Mouse (Mus musculus): ENCODE data around the gene Mypop. TPM values are rescaled to one million over a fixed set of nuclear protein-coding genes. Genes with fewer than 3 reads are reported as not detected.

Mypop gene
- total RNA-seq, 2 experiments from 2014 or later, result 44.0 to 46.4 TPM

GRCm38 (mm10) chr7:18998835-18999234, 7.8 kb downstream of the Mypop start:
- no peak overlapping the region for H3K4me3 ChIP-seq
- TF ChIP-seq CTCF (conservative IDR thresholded peaks at IDR 0.05), result peak; percentile 59
- DNase-seq (ENCODE audit: low spot score in 2 of 2), result no peak
- no peak overlapping the region for H3K27ac ChIP-seq

- no peak overlapping the region; the same call in 1 of the 2 replicates for H3K4me3 ChIP-seq
- no peak for DNase-seq (ENCODE audit: low spot score in 2 of 2)
- no peak for TF ChIP-seq CTCF (conservative IDR thresholded peaks at IDR 0.05)
- H3K27ac ChIP-seq, result no peak overlapping the region; the same call in 1 of the 2 replicates
Observed at GRCm38 (mm10) chr7:19000421-19000820, 9.4 kb downstream of the Mypop start.

GRCm38 (mm10) chr7:19001066-19001806, 10.2 kb downstream of the Mypop start:
- peak overlapping the region; percentile 6; the same call in 1 of the 2 replicates for H3K4me3 ChIP-seq
- TF ChIP-seq CTCF (conservative IDR thresholded peaks at IDR 0.05), result no peak
- peak overlapping the region; percentile 95 for H3K27ac ChIP-seq
- no peak for DNase-seq (ENCODE audit: low spot score in 2 of 2)

- no peak overlapping the region for H3K4me3 ChIP-seq
- no peak for TF ChIP-seq CTCF (conservative IDR thresholded peaks at IDR 0.05)
- H3K27ac ChIP-seq, result peak overlapping the region; percentile 95
- no peak for DNase-seq (ENCODE audit: low spot score in 2 of 2)
Observed at GRCm38 (mm10) chr7:19001807-19002085, 10.7 kb downstream of the Mypop start.

GRCm38 (mm10) chr7:19002115-19002514, 11.1 kb downstream of the Mypop start:
- TF ChIP-seq CTCF (conservative IDR thresholded peaks at IDR 0.05), result no peak
- Histone ChIP-seq H3K4me3 (peak overlapping the region; percentile 55; the same call in 1 of the 2 replicates), H3K27ac (peak overlapping the region; percentile 95)
- DNase-seq (ENCODE audit: low spot score in 2 of 2), result no peak

GRCm38 (mm10) chr7:19002848-19003498, 11.9 kb downstream of the Mypop start:
- peak overlapping the region; percentile 95 for H3K27ac ChIP-seq
- no peak for TF ChIP-seq CTCF (conservative IDR thresholded peaks at IDR 0.05)
- DNase-seq (ENCODE audit: low spot score in 2 of 2), result peak; percentile 76 to 87
- H3K4me3 ChIP-seq, result peak overlapping the region; percentile 55

- TF ChIP-seq CTCF (conservative IDR thresholded peaks at IDR 0.05), result no peak
Observed at GRCm38 (mm10) chr7:19003902-19004630, 13.0 kb downstream of the Mypop start, which contains the start of gene Irf2bp1. TSS of gene Irf2bp1 (plus strand) at chr7:19004044.

GRCm38 (mm10) chr7:19004631-19005079, 13.6 kb downstream of the Mypop start:
- peak overlapping the region; percentile 99 for H3K27ac ChIP-seq
- no peak for DNase-seq (ENCODE audit: low spot score in 2 of 2)
- H3K4me3 ChIP-seq, result peak overlapping the region; percentile 84
- no peak for TF ChIP-seq CTCF (conservative IDR thresholded peaks at IDR 0.05)

More at GRCm38 (mm10) chr7:19003902-19004630, 13.0 kb downstream of the Mypop start, which contains the start of gene Irf2bp1:
- H3K27ac ChIP-seq, result peak within 1 kb of the TSS; percentile 99
- peak; percentile 94 to 95 for DNase-seq (ENCODE audit: low spot score in 2 of 2)
- peak within 1 kb of the TSS; percentile 84 for H3K4me3 ChIP-seq

- H3K27ac ChIP-seq, result no peak overlapping the region
- H3K4me3 ChIP-seq, result peak overlapping the region; percentile 84; the same call in 1 of the 2 replicates
- DNase-seq (ENCODE audit: low spot score in 2 of 2), result no peak
- no peak for TF ChIP-seq CTCF (conservative IDR thresholded peaks at IDR 0.05)
Observed at GRCm38 (mm10) chr7:19005417-19006121, 14.5 kb downstream of the Mypop start.

GRCm38 (mm10) chr7:19006476-19006875, 15.4 kb downstream of the Mypop start:
- peak; percentile 99 for TF ChIP-seq CTCF (conservative IDR thresholded peaks at IDR 0.05)
- peak overlapping the region; percentile 6; the same call in 1 of the 2 replicates for H3K4me3 ChIP-seq
- no peak overlapping the region for H3K27ac ChIP-seq
- peak; percentile 83 to 87 for DNase-seq (ENCODE audit: low spot score in 2 of 2)

GRCm38 (mm10) chr7:19007026-19007977, 16.3 kb downstream of the Mypop start:
- H3K4me3 ChIP-seq, result no peak overlapping the region
- H3K27ac ChIP-seq, result no peak overlapping the region
- no peak for DNase-seq (ENCODE audit: low spot score in 2 of 2)
- no peak for TF ChIP-seq CTCF (conservative IDR thresholded peaks at IDR 0.05)

Measured in layer of hippocampus, adult 2 months (tissue).